Mouse (Mus musculus): Measurements from ENCODE around the gene Adcy7. TPM values are rescaled to one million over a fixed set of nuclear protein-coding genes. Genes with fewer than 3 reads are reported as not detected.

The Adcy7 gene
- polyA plus RNA-seq, 1 experiment from 2014 or later, result 8.9 TPM

- Histone ChIP-seq H3K27me3 (no peaks in the 10 kb centered on the region), H3K27ac (replicated peaks) (no peak overlapping the region), H3K4me1 (no peaks in the 10 kb centered on the region), H3K36me3 (peaks cover 38% of the 10 kb centered on the region), H3K4me2 (replicated peaks) (no peak overlapping the region), H3K9ac (no peak overlapping the region), H3K9me3 (replicated peaks) (no peaks in the 10 kb centered on the region), H3K4me3 (replicated peaks) (no peak overlapping the region)
- 82% methylated on average over 7 of the region's 7 CpGs for WGBS
- no peak for ATAC-seq (ENCODE audit: insufficient number of reproducible peaks, low FRiP score, low TSS enrichment, low read depth)
These were observed 17.2 kb upstream of the Adcy7 start for GRCm38 (mm10) chr8:88254957-88255356.

GRCm38 (mm10) chr8:88258024-88258423 is 14.2 kb upstream of the Adcy7 start:
- H3K36me3 ChIP-seq, result peaks cover 18% of the 10 kb centered on the region; the same call in 1 of the 2 replicates
- 59% methylated on average over 6 of the region's 6 CpGs for WGBS

GRCm38 (mm10) chr8:88258544-88258943 is 13.7 kb upstream of the Adcy7 start:
- no peak for ATAC-seq (ENCODE audit: insufficient number of reproducible peaks, low FRiP score, low TSS enrichment, low read depth)
- Histone ChIP-seq H3K4me3 (replicated peaks) (no peak overlapping the region), H3K27ac (replicated peaks) (no peak overlapping the region), H3K4me1 (no peaks in the 10 kb centered on the region; the same call in 1 of the 2 replicates), H3K27me3 (no peaks in the 10 kb centered on the region), H3K36me3 (peaks cover 18% of the 10 kb centered on the region; the same call in 1 of the 2 replicates), H3K9ac (no peak overlapping the region), H3K4me2 (replicated peaks) (no peak overlapping the region), H3K9me3 (replicated peaks) (no peaks in the 10 kb centered on the region)
- WGBS, result 70% methylated on average over 11 of the region's 11 CpGs

More at GRCm38 (mm10) chr8:88258024-88258423, 14.2 kb upstream of the Adcy7 start:
- Histone ChIP-seq H3K4me3 (replicated peaks) (no peak overlapping the region), H3K9me3 (replicated peaks) (no peaks in the 10 kb centered on the region), H3K4me1 (no peaks in the 10 kb centered on the region), H3K27me3 (no peaks in the 10 kb centered on the region), H3K9ac (no peak overlapping the region), H3K4me2 (replicated peaks) (no peak overlapping the region), H3K27ac (replicated peaks) (no peak overlapping the region)
- ATAC-seq (ENCODE audit: insufficient number of reproducible peaks, low FRiP score, low TSS enrichment, low read depth), result no peak

- Histone ChIP-seq H3K4me1 (peaks cover 7% of the 10 kb centered on the region), H3K4me2 (replicated peaks) (no peak overlapping the region), H3K4me3 (replicated peaks) (no peak overlapping the region), H3K27ac (replicated peaks) (no peak overlapping the region), H3K9me3 (replicated peaks) (no peaks in the 10 kb centered on the region), H3K27me3 (no peaks in the 10 kb centered on the region), H3K9ac (no peak overlapping the region), H3K36me3 (0 out of 2 replicates have a peak, but pooled peaks cover 8% of the 10 kb centered on the region)
- no peak for ATAC-seq (ENCODE audit: insufficient number of reproducible peaks, low FRiP score, low TSS enrichment, low read depth)
- 86% methylated on average over 7 of the region's 7 CpGs for WGBS
These were observed 11.7 kb upstream of the Adcy7 start for GRCm38 (mm10) chr8:88260466-88260980.

DNA sequence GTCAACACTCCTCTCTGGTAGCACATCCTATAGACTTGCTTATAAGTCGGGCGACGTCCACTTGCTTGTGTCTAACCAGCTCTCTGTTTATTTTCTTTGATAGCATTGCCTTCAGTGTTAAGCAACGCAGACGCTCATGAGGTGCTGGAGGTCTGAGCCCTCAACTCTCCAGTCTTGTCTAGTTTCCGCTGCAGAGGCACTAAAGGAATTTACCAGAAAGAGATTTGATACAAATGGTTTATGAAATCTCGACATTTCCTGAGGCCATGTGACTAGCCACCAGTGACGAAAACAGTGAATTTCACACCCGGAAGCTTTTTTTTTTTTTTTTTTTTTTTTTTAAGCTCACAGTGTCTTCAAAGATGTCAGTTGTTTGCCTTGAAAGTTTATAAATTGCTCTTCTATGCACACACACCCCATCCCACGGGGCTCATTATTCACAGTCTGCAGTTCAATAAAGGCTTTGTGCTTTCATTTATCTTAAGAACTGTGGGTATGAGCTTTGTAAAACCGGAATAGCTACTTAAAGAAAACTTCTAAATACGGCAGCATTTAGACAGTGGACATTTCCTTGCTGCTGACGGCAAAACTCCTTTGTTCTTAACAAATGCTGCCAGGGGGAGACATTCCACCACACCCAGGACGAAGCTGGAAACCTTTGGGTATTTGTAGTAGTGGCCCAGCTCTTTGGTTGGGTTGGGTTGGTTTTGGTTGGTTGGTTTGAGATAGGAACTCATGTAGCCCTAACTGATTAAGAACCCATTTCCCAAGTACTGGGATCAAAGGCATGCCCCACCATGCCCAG is 9.2 kb upstream of the Adcy7 start:
- no peaks in the 10 kb centered on the region for H3K36me3 ChIP-seq
- H3K27me3 ChIP-seq, result peaks cover 1% of the 10 kb centered on the region; the same call in 1 of the 2 replicates
- H3K9me3 ChIP-seq (replicated peaks), result no peaks in the 10 kb centered on the region
- H3K4me3 ChIP-seq (replicated peaks), result no peak overlapping the region
- WGBS, result 46% methylated on average over 14 of the region's 14 CpGs
- H3K4me1 ChIP-seq, result peaks cover 8% of the 10 kb centered on the region
- peak overlapping the region; percentile 63 for H3K27ac ChIP-seq (replicated peaks)
- H3K4me2 ChIP-seq (replicated peaks), result no peak overlapping the region
- no peak overlapping the region for H3K9ac ChIP-seq
- ATAC-seq (ENCODE audit: insufficient number of reproducible peaks, low FRiP score, low TSS enrichment, low read depth), result no peak

DNA sequence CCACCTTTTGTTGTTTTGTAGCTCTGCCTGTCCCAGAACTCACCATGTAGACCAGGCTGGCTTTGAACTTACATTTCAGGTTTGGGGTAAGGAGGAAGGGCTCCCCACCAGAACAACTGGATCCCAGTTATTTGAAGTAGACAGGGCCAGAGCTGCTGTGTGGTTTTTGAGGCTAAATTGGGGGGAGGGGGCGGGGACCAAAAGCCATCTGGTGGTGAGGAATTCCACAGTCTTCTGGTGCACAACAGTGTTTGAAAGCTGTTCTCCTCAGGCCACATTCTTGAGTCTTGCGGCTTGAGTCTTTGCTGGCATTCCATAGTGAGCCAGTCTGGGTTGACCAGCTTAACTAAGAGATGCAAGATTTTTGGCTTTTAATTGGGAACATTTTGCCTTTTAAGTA is 6.7 kb upstream of the Adcy7 start:
- ATAC-seq (ENCODE audit: insufficient number of reproducible peaks, low FRiP score, low TSS enrichment, low read depth), result no peak

GRCm38 (mm10) chr8:88266170-88266800 is 5.9 kb upstream of the Adcy7 start:
- H3K27ac ChIP-seq (replicated peaks), result 0 out of 2 replicates have a peak overlapping the region, but pooled peaks have one; percentile 1
- H3K27me3 ChIP-seq, result peaks cover 4% of the 10 kb centered on the region; the same call in 1 of the 2 replicates
- no peak overlapping the region for H3K9ac ChIP-seq
- no peaks in the 10 kb centered on the region for H3K9me3 ChIP-seq (replicated peaks)
- H3K36me3 ChIP-seq, result no peaks in the 10 kb centered on the region
- 42% methylated on average over 10 of the region's 10 CpGs for WGBS
- H3K4me3 ChIP-seq (replicated peaks), result no peak overlapping the region
- H3K4me2 ChIP-seq (replicated peaks), result no peak overlapping the region
- ATAC-seq (ENCODE audit: insufficient number of reproducible peaks, low FRiP score, low TSS enrichment, low read depth), result no peak
- peaks cover 8% of the 10 kb centered on the region for H3K4me1 ChIP-seq

More for the DNA sequence above, 6.7 kb upstream of the Adcy7 start:
- H3K9ac ChIP-seq, result no peak overlapping the region
- no peak overlapping the region for H3K4me3 ChIP-seq (replicated peaks)
- 6% methylated on average over 2 of the region's 2 CpGs for WGBS
- H3K36me3 ChIP-seq, result no peaks in the 10 kb centered on the region
- H3K27me3 ChIP-seq, result peaks cover 4% of the 10 kb centered on the region; the same call in 1 of the 2 replicates
- H3K4me1 ChIP-seq, result peaks cover 8% of the 10 kb centered on the region
- H3K4me2 ChIP-seq (replicated peaks), result no peak overlapping the region
- H3K9me3 ChIP-seq (replicated peaks), result no peaks in the 10 kb centered on the region
- H3K27ac ChIP-seq (replicated peaks), result peak overlapping the region; percentile 51

GRCm38 (mm10) chr8:88266801-88267403 is 5.3 kb upstream of the Adcy7 start:
- Histone ChIP-seq H3K27me3 (peaks cover 4% of the 10 kb centered on the region; the same call in 1 of the 2 replicates), H3K27ac (replicated peaks) (no peak overlapping the region), H3K9ac (no peak overlapping the region), H3K4me1 (peaks cover 9% of the 10 kb centered on the region), H3K4me3 (replicated peaks) (no peak overlapping the region), H3K4me2 (replicated peaks) (no peak overlapping the region), H3K36me3 (no peaks in the 10 kb centered on the region), H3K9me3 (replicated peaks) (no peaks in the 10 kb centered on the region)
- WGBS, result 78% methylated on average over 14 of the region's 14 CpGs
- no peak for ATAC-seq (ENCODE audit: insufficient number of reproducible peaks, low FRiP score, low TSS enrichment, low read depth)

GRCm38 (mm10) chr8:88269107-88269875 is 2.9 kb upstream of the Adcy7 start:
- Histone ChIP-seq H3K36me3 (no peaks in the 10 kb centered on the region), H3K27ac (replicated peaks) (no peak overlapping the region), H3K9ac (no peak overlapping the region), H3K4me2 (replicated peaks) (no peak overlapping the region), H3K4me3 (replicated peaks) (no peak overlapping the region), H3K9me3 (replicated peaks) (no peaks in the 10 kb centered on the region), H3K27me3 (peaks cover 12% of the 10 kb centered on the region), H3K4me1 (peaks cover 20% of the 10 kb centered on the region)
- ATAC-seq (ENCODE audit: insufficient number of reproducible peaks, low FRiP score, low TSS enrichment, low read depth), result no peak
- WGBS, result 45% methylated on average over 7 of the region's 7 CpGs

DNA sequence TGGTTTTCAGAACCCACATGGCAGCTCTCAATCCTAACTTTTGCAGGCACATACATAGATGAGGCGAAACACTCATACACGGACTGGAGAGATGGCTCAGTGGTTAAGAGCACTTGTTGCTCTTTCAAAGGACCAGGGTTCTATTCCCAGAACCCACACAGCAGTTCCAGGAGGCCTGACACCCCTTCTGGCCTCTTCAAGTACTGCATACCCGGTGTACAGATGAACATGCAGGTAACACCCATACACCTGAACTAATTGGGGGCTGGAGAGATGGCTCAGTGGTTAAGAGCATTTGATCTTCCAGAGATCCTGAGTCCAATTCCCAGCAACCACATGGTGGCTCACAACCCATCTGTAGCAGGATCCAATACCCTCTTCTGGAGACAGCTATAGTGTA is 2.1 kb upstream of the Adcy7 start:
- no peak overlapping the region for H3K4me2 ChIP-seq (replicated peaks)
- ATAC-seq (ENCODE audit: insufficient number of reproducible peaks, low FRiP score, low TSS enrichment, low read depth), result no peak
- H3K4me1 ChIP-seq, result peaks cover 17% of the 10 kb centered on the region
- H3K27ac ChIP-seq (replicated peaks), result no peak overlapping the region
- no peak overlapping the region for H3K9ac ChIP-seq
- WGBS, result 74% methylated on average over 3 of the region's 3 CpGs
- peaks cover 12% of the 10 kb centered on the region for H3K27me3 ChIP-seq
- no peaks in the 10 kb centered on the region for H3K9me3 ChIP-seq (replicated peaks)
- no peak overlapping the region for H3K4me3 ChIP-seq (replicated peaks)
- H3K36me3 ChIP-seq, result no peaks in the 10 kb centered on the region

Data from embryonic facial prominence, embryonic 15.5 days (tissue).